Mouse (Mus musculus): Measurements from ENCODE around the gene Rassf8. TPM values are rescaled to one million over a fixed set of nuclear protein-coding genes. Genes with fewer than 3 reads are reported as not detected.

The Rassf8 gene
- total RNA-seq, 2 experiments from 2014 or later: 131 to 139 TPM

DNA sequence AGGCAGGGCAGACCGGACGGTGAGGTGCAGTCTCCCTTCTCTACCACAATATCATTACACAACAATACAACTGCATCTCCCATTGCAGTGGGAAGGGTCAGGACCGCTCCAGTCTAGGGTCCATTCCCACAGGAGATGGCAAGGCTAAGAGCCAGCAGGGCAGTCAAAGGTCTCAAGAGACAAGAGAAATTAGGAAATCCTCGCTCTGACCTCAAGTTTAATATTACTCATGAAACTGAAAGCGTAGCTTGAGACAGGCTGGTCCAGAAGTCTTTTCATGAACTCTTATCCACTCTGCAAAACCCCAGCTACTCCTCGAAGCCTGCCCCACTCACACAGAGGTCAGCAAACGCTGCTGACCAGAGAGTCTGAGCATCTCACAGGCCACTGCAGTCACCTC is 110.9 kb downstream of the Rassf8 start:
- DNase-seq (ENCODE audit: low spot score in 2 of 2): no peak

DNA sequence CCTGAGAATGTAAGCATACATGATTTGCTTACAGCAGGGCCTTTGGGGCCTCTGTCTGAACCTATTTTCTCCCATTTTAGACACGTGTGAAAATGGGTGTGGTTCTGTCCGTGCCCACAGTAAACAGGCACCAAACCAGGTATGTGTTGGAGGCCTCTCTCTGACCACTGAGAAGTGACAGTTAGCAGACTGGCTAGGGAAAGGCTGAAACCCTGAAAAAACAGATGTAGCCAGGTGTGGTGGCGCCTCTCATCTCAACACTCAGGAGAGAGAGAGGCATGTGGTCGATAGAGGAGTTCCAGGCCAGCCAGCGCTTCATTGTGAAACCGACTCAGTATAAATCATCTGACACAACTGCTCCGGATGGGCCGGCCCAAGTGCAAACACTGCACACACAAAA is 111.9 kb downstream of the Rassf8 start:
- DNase-seq (ENCODE audit: low spot score in 2 of 2): no peak

DNA sequence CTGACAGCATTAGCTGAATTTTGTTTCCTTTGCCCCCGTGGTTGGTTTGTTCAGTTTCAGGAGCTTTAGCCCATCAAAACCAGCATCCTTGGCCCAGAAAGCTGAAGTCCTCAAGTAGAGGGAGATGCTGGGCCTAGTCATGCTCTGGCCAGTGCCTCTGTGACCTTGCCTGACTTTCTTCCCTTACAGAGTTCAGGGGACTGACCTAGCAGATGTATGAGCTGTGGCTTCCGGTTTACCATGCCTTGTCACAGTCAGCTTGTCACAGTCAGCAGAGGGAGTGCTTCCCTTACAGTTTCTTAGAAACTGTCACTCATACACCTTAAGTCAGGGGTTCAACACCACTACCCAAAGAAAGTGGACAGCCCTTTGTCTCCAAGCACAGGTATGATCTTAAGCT is 113.8 kb downstream of the Rassf8 start:
- DNase-seq (ENCODE audit: low spot score in 2 of 2): no peak

DNA sequence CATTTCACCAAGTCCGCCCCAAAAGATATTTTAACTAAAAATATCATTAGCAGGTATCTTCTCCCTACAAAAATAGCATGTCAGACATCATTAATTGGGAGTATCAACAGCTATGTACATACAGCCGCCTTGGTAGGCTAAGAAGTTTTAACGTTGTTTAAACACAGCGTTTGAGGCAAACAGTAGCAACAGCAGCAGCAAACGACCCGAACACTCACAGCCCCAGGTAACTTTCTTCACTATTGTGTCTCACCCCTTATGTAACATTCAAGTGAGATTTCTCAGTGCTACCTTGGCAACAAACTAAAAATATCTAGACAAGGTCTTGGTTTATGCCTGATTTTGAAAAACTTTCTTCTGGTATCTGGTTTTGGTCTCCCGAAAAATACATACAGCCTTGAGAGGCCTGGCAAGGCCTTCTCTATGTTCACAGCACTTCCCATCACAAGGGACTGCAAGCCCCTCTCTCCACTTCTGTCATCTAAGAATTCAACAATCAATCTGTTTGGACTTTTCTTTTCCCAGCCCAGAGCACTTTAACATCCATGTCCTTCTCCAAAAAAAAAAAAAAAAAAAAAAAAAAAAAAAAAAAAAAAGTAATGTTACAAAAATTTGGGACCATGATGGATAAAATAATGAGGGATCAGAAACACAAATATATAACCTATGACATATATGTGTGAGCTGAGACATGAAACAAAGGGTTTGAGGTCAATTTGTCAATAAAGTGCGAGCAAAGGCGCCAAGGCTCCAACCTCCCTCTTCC is 115.1 kb downstream of the Rassf8 start:
- DNase-seq (ENCODE audit: low spot score in 2 of 2): no peak

DNA sequence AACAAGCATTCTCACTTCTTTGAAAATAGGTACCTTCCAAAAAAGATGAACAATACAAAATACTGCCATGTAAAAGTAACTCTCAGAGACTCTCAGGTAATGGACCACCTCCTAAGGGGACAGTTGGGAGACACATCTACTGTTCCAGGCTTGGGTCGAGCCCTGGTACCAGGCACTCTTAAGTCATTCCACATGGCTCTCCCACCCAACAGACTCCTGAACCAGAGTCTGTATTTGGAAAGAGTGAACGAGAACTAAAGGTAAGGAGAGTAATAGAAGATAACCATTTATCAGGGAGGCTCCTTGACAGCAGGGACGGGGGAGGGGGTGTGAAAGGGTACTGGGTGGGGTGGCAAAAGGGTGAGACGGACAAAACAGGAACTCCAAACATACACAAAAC is 115.8 kb downstream of the Rassf8 start:
- no peak for DNase-seq (ENCODE audit: low spot score in 2 of 2)

DNA sequence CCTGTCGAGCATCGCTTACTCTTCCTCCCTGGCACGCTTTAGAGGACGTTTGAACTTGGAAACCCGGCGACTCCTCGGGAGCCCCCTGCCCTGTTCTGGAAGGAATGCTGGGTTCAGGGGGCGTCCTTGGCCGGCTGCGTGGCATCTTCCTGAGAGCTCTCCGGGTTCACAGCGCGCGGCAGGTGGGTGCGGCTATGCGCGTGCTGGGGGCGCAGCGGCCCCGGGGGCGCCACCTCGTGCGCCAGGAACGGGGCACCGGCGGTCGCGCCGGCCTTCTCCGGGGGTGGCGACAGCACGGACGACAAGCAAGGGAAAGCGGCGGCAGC is 116.2 kb downstream of the Rassf8 start:
- no peak for DNase-seq (ENCODE audit: low spot score in 2 of 2)

DNA sequence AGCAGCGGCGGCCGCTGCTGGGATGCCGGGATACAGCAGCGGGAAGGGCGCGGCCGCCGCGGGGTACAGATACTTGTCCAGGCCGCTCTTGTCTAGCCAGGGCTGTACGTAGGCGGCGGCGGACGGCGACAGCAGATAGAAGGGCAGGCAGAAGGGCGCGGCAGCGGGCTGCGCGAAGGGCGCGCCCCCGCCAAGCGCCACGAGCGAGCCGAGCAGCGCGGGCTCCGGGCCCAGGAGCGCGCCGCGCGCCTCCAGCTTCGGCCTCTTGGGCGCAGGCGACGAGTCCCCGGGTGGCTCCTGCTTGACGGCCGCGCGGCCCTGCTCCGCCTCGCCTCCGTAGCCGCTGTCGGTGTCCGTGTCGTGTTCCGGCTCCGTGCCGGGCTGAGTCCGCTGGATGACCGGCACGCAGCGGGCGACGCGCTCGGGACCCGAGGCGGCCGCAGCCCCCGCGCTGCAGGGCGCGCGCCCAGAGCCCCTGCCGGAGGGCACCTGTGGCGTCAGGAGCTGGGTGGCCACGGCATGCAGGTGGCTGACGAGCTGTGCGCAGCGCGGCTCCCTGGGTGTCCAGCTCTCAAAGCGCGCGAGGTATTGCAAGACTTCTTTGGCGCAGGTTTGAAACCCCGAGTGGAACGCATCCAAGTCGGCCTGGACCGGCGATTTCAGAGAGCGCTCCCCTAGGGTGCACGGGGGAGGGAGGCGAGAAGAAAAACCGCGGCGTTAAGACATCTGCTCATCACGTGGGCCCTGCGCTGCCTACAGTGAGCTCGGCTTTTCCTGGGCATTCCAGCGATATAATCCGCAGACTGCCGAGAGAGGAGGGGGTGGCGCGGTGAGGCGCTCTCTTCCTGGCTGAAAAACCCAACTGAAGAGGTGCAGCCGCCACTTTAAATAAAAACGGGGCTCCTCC is 116.8 kb downstream of the Rassf8 start:
- peak; percentile 13 to 30 for DNase-seq (ENCODE audit: low spot score in 2 of 2)

DNA sequence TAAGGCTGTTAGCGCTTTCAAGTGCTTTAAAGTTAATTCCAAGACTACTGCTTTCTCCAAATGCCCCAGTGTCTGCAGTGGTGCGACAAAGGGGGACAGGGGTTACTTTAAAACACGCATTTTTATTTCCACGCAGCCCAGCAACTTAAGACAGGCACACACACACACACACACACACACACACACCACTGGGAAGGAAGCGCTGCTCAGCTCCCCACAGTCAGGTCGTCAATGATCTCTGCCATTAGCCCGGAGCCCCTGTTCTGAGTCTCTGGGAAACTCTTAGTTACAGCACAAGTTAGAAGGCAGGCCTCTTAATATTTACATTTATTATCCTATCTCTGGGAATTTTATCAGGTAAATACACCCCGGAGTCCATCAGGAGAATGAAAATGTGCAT is 117.6 kb downstream of the Rassf8 start:
- DNase-seq (ENCODE audit: low spot score in 2 of 2): no peak

DNA sequence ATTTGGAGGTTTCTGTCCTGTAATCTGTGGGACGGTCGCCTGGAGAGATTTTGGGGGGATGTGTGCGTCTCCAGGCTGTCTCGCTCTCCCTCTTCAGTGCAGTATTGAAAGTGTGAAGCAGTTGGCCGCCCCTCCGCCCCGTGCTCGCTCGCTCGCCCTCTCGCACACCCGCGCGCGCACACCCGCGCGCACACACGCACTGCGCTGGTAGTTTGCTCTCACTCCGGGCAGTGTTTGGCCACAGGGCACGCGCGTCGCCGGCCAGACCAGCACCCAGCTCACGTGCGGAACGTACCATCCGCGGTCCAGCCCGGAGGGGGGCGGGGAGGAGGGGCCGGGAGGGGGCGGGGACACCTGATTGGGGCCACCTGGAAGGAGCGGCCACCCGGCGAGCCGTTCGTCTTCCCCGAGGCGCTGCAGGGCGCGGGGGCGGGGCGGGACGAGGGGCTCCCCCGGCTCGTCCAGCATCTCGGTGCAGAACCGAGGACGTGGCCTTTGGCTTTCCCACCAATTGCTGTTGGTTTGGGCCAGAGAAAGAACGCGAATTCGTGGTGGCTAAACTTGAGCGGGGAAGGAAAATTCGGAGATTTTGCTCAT is 118.8 kb downstream of the Rassf8 start, which contains the start of gene Bhlhe41:
Gene Bhlhe41, minus strand, starts transcription at position 270 of the 597 bp plus-strand sequence.
- peak; percentile 45 to 68 for DNase-seq (ENCODE audit: low spot score in 2 of 2)

DNA sequence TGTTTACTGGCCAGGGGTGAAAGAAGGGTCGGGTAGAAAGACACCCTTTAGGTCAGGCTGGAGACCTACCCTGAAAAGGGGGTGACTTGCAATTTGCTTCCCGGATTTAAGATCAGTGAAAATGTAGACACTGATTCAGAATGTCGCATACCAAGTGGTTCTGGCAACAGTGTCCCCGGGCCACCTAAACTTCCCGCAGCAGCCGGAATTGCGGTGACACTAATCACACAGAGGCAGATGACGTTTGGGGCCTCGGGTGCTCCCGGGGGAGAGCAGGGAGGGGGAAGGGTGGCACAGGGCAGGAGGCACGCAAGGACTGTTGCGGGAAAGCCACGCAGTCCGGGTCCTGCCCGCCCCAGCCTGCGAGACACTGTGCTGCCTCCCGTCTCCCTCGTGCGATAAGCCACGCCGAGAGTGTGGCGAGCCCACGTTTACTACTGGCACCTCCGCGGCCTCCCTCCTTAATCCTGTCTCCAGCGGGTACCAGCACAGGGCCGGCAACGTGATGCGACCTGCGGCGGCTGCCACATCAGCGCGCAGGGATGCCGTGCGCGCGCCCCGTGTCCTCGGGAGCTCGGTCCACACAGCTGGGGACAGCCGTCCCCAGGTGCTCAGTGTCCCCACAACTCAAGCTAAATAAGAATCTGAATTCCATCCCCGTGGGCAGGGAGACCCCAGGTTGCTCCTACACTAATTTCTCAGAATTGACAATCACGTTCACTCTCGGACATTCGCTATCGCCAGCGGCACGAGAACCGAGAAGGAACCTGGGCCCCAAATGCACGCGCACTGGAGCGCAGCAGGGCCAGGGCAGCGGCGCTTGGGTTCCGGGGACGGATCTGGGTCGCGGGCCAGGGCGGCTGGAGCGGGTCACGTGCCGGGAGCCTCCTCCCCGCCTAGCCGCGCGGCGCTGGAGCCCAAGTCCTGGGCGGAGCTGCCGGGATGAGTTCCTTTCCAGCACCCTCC is 119.6 kb downstream of the Rassf8 start:
- peak; percentile 74 to 75 for DNase-seq (ENCODE audit: low spot score in 2 of 2)

DNA sequence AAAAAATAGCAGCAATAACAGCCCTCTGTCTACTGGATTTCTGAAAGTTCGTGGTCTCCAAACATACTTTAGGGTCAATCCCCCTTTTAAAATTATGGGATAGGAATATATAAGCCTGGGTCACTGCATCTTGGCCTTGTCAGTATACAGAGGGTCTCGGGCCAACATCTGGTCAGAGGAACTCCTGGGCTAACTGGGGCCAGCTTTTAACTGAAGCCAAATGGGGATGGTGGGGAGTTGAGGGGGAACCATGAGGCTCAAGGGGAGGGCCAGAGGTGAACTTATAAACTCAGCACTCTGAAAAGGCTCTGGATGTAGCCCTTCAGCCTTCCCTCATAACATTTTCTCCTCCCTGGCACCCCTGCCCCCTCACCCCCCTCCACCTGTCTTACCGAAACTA is 120.6 kb downstream of the Rassf8 start:
- no peak for DNase-seq (ENCODE audit: low spot score in 2 of 2)

Other genes with a start within 250 kb of the Rassf8 start
- gene Lmntd1, start 132.4 kb upstream of the Rassf8 start, total RNA-seq (2021): 1 to 10 TPM; 2.9 to 3.9 TPM
- not detected for gene Tuba3b, start 131.0 kb upstream of the Rassf8 start, total RNA-seq (2021)
- 1 to 10 TPM; 5.3 to 6.2 TPM for gene Bhlhe41, start 118.8 kb downstream of the Rassf8 start, total RNA-seq (2021)
- gene Sspn, start 184.9 kb downstream of the Rassf8 start, total RNA-seq (2021): 10 to 100 TPM; 18.2 to 21.2 TPM

All from adrenal gland, postnatal 4 days (tissue).